Mouse (Mus musculus): ENCODE measurements at regions not wholly inside any gene's neighbourhood (a gene's known extent, or its start where the extent isn't known, plus 50 kb on each side); places are given as distances from the start of the nearest gene placed in this dataset.

DNA sequence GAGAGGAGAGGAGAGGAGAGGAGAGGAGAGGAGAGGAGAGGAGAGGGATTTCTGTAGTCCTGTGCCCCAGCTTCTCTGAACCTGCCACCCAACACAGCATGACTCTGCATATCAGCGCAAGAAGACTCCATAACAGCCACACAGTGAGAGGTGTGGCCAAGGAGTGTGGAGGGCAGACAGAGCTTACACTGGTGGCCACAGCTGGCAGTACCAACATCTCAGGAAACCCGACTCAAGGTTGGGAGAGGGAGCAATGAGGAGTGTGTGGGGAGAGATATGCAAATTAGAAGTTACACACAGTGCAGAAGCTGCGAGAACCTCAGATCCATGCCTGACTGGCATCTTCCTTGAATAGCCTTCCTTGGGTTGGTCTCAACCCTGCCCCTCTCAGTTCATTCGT is 63.5 kb upstream of the Vps8 start:
- Histone ChIP-seq H3K36me3 (ENCODE audit: control insufficient read depth, insufficient read depth, low read length) (no peaks in the 10 kb centered on the region), H3K9ac (ENCODE audit: low read depth, low read length) (no peak overlapping the region), H3K27me3 (ENCODE audit: control insufficient read depth, insufficient read depth, low read length) (no peaks in the 10 kb centered on the region), H3K79me2 (ENCODE audit: control insufficient read depth, insufficient read depth, low read length) (no peaks in the 10 kb centered on the region), H3K4me3 (ENCODE audit: insufficient read depth, low read depth, low read length) (no peak overlapping the region), H3K27ac (replicated peaks; ENCODE audit: insufficient read depth, low read depth, low read length) (no peak overlapping the region), H3K4me1 (ENCODE audit: control insufficient read depth, insufficient read depth, low read length) (no peaks in the 10 kb centered on the region)
- TF ChIP-seq POLR2A (IDR thresholded peaks at IDR 0.05; ENCODE audit: extremely low read depth, insufficient read depth, low read length) (no peak), CTCF (IDR thresholded peaks at IDR 0.05; ENCODE audit: low read depth, low read length) (no peak)
- no peak for DNase-seq (ENCODE audit: extremely low read depth, low read depth, low spot score)
- WGBS, result 52% methylated on average over 4 of the region's 4 CpGs

DNA sequence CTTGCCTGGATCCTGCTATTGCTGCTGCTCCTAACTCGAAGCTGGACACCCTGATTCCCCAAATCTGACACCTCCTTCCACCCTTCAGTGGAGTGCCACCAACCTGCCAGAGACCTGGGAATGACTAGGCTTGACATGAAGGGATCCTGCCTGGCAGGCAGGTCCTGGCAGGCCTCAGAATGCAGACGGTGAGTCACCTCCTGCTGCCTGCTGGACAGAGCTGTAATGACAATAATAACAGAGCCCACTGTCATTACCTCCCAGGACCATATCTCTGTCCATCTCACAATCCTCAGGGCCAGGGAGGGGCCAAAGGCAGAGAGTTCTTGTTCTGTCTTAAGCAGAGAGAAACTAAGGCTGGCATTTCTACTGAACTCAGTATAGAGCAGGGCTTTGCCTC is 61.5 kb upstream of the Vps8 start:
- H3K4me1 ChIP-seq (ENCODE audit: control insufficient read depth, insufficient read depth, low read length), result no peaks in the 10 kb centered on the region
- H3K27me3 ChIP-seq (ENCODE audit: control insufficient read depth, insufficient read depth, low read length), result no peaks in the 10 kb centered on the region
- no peak overlapping the region for H3K4me3 ChIP-seq (ENCODE audit: insufficient read depth, low read depth, low read length)
- TF ChIP-seq CTCF (IDR thresholded peaks at IDR 0.05; ENCODE audit: low read depth, low read length), result no peak
- no peak for TF ChIP-seq POLR2A (IDR thresholded peaks at IDR 0.05; ENCODE audit: extremely low read depth, insufficient read depth, low read length)
- no peak overlapping the region for H3K27ac ChIP-seq (replicated peaks; ENCODE audit: insufficient read depth, low read depth, low read length)
- WGBS, result 61% methylated on average over 2 of the region's 2 CpGs
- DNase-seq (ENCODE audit: extremely low read depth, low read depth, low spot score), result no peak
- no peaks in the 10 kb centered on the region for H3K79me2 ChIP-seq (ENCODE audit: control insufficient read depth, insufficient read depth, low read length)
- H3K9ac ChIP-seq (ENCODE audit: low read depth, low read length), result no peak overlapping the region
- H3K36me3 ChIP-seq (ENCODE audit: control insufficient read depth, insufficient read depth, low read length), result no peaks in the 10 kb centered on the region

DNA sequence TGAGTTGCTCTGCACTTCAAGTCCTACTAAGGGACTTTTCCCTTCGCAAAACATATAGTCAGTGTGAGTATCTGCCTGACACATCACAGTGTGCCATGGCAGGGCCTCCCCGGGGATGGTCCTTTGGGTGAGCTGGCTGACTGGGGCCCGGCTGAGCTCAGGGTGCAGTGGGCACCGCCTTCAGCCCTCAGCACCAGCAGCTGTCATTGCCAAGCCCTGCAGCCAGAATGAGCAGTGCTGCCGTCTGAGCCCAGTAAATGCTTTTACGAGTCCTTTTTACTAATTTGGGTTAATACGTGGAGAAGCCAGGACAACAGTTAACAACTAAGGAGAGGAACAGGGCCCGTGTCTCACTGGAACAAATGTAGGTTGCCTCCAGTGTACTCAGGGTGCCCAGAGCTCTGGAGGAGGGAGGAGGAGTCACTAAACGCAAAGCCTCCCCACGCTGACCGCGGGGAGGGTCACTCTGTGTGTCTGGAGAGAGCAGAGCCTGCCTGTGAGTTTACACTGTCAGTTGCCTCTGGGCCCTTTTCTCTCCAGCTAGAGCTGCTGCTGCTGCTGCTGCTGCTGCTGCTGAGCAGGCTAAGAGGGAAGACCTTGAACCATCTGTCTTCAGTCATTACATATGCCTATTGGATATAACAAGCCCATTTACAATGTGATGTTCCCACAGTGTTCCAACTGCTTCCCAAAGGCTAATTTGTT is 60.1 kb upstream of the Vps8 start:
- DNase-seq (ENCODE audit: extremely low read depth, low read depth, low spot score), result no peak
- WGBS, result 70% methylated on average over 12 of the region's 12 CpGs
- H3K9ac ChIP-seq (ENCODE audit: low read depth, low read length), result no peak overlapping the region
- H3K79me2 ChIP-seq (ENCODE audit: control insufficient read depth, insufficient read depth, low read length), result no peaks in the 10 kb centered on the region
- no peaks in the 10 kb centered on the region for H3K36me3 ChIP-seq (ENCODE audit: control insufficient read depth, insufficient read depth, low read length)
- H3K27me3 ChIP-seq (ENCODE audit: control insufficient read depth, insufficient read depth, low read length), result no peaks in the 10 kb centered on the region
- H3K4me1 ChIP-seq (ENCODE audit: control insufficient read depth, insufficient read depth, low read length), result no peaks in the 10 kb centered on the region
- H3K27ac ChIP-seq (replicated peaks; ENCODE audit: insufficient read depth, low read depth, low read length), result no peak overlapping the region
- H3K4me3 ChIP-seq (ENCODE audit: insufficient read depth, low read depth, low read length), result no peak overlapping the region
- TF ChIP-seq POLR2A (IDR thresholded peaks at IDR 0.05; ENCODE audit: extremely low read depth, insufficient read depth, low read length) (no peak), CTCF (IDR thresholded peaks at IDR 0.05; ENCODE audit: low read depth, low read length) (no peak)

DNA sequence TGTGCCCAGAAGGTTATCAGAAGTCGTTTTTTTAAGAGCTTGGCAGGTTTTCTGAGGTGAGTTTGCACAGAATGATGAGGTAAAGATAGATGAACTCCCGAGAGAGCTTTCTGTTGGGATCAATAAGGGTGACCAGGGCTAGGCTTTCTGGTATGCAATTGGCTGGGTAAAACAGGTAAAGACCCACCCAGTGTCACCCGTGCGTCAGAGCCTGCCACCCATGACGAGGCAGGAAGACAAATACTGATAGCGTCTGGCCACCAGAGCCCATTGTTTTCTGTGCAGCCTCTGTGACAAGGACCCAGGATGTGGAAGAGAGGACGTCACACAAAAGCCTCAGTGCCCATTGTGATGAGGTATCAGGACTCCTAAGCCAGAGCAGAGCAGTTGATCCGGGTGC is 58.0 kb upstream of the Vps8 start:
- Histone ChIP-seq H3K36me3 (ENCODE audit: control insufficient read depth, insufficient read depth, low read length) (no peaks in the 10 kb centered on the region), H3K4me1 (ENCODE audit: control insufficient read depth, insufficient read depth, low read length) (no peaks in the 10 kb centered on the region), H3K4me3 (ENCODE audit: insufficient read depth, low read depth, low read length) (no peak overlapping the region), H3K9ac (ENCODE audit: low read depth, low read length) (no peak overlapping the region), H3K79me2 (ENCODE audit: control insufficient read depth, insufficient read depth, low read length) (no peaks in the 10 kb centered on the region), H3K27me3 (ENCODE audit: control insufficient read depth, insufficient read depth, low read length) (no peaks in the 10 kb centered on the region), H3K27ac (replicated peaks; ENCODE audit: insufficient read depth, low read depth, low read length) (no peak overlapping the region)
- 20% methylated on average over 8 of the region's 8 CpGs for WGBS
- TF ChIP-seq CTCF (IDR thresholded peaks at IDR 0.05; ENCODE audit: low read depth, low read length) (no peak), POLR2A (IDR thresholded peaks at IDR 0.05; ENCODE audit: extremely low read depth, insufficient read depth, low read length) (no peak)
- no peak for DNase-seq (ENCODE audit: extremely low read depth, low read depth, low spot score)

DNA sequence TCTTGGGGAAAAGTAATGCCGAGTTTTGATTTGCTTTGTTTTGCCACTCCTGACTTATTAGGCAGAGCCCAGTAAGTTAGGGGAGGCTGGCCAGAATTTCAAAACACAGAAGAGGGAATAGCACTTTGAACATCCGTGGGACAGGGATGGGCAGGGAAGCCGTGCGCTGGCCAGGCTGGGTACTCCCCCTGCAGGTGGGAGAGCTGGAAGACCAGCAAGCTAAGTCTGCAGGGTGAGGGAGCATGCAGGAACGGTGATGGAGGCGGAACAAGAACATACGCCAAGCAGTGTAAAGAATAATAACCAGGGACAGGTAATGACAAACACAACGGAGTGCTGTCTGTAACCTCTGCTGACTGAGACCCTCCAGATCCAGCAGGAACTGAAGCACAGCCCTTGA is 55.5 kb upstream of the Vps8 start:
- no peaks in the 10 kb centered on the region for H3K36me3 ChIP-seq (ENCODE audit: control insufficient read depth, insufficient read depth, low read length)

DNA sequence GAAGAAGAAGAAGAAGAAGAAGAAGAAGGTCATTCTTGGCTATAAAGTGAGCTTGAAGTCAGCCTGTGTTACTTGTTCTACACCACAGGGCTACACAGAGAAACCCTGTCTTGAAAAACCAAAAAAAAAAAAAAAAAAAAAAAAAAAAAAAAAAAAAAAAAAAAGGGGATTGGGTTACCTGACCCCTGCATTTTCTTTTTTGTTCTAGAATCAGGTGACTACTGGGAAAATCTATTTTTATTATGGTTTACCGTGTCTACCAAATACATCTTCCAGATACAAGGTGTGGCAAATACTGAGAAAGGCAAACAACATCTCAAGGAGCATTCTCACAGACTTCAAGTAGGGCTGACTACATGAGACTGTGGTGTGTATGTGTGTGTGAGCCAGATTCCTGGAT is 54.1 kb upstream of the Vps8 start:
- no peak for DNase-seq (ENCODE audit: extremely low read depth, low read depth, low spot score)
- no peaks in the 10 kb centered on the region for H3K27me3 ChIP-seq (ENCODE audit: control insufficient read depth, insufficient read depth, low read length)
- no peak overlapping the region for H3K4me3 ChIP-seq (ENCODE audit: insufficient read depth, low read depth, low read length)
- H3K9ac ChIP-seq (ENCODE audit: low read depth, low read length), result no peak overlapping the region
- no peak for TF ChIP-seq POLR2A (IDR thresholded peaks at IDR 0.05; ENCODE audit: extremely low read depth, insufficient read depth, low read length)
- TF ChIP-seq CTCF (IDR thresholded peaks at IDR 0.05; ENCODE audit: low read depth, low read length), result no peak
- no peak overlapping the region for H3K27ac ChIP-seq (replicated peaks; ENCODE audit: insufficient read depth, low read depth, low read length)
- H3K36me3 ChIP-seq (ENCODE audit: control insufficient read depth, insufficient read depth, low read length), result no peaks in the 10 kb centered on the region
- no peaks in the 10 kb centered on the region for H3K79me2 ChIP-seq (ENCODE audit: control insufficient read depth, insufficient read depth, low read length)
- WGBS, result 88% methylated on average over 1 of the region's 1 CpGs
- H3K4me1 ChIP-seq (ENCODE audit: control insufficient read depth, insufficient read depth, low read length), result no peaks in the 10 kb centered on the region

More for the DNA sequence above, 55.5 kb upstream of the Vps8 start:
- Histone ChIP-seq H3K79me2 (ENCODE audit: control insufficient read depth, insufficient read depth, low read length) (no peaks in the 10 kb centered on the region), H3K4me1 (ENCODE audit: control insufficient read depth, insufficient read depth, low read length) (no peaks in the 10 kb centered on the region), H3K4me3 (ENCODE audit: insufficient read depth, low read depth, low read length) (no peak overlapping the region), H3K9ac (ENCODE audit: low read depth, low read length) (no peak overlapping the region), H3K27me3 (ENCODE audit: control insufficient read depth, insufficient read depth, low read length) (no peaks in the 10 kb centered on the region), H3K27ac (replicated peaks; ENCODE audit: insufficient read depth, low read depth, low read length) (no peak overlapping the region)
- no peak for TF ChIP-seq POLR2A (IDR thresholded peaks at IDR 0.05; ENCODE audit: extremely low read depth, insufficient read depth, low read length)
- TF ChIP-seq CTCF (IDR thresholded peaks at IDR 0.05; ENCODE audit: low read depth, low read length), result peak; percentile 51
- no peak for DNase-seq (ENCODE audit: extremely low read depth, low read depth, low spot score)
- WGBS, result 34% methylated on average over 8 of the region's 8 CpGs
